Comparison of ENCODE assay signal across 8 mouse cellular contexts in the genomic region with DNA sequence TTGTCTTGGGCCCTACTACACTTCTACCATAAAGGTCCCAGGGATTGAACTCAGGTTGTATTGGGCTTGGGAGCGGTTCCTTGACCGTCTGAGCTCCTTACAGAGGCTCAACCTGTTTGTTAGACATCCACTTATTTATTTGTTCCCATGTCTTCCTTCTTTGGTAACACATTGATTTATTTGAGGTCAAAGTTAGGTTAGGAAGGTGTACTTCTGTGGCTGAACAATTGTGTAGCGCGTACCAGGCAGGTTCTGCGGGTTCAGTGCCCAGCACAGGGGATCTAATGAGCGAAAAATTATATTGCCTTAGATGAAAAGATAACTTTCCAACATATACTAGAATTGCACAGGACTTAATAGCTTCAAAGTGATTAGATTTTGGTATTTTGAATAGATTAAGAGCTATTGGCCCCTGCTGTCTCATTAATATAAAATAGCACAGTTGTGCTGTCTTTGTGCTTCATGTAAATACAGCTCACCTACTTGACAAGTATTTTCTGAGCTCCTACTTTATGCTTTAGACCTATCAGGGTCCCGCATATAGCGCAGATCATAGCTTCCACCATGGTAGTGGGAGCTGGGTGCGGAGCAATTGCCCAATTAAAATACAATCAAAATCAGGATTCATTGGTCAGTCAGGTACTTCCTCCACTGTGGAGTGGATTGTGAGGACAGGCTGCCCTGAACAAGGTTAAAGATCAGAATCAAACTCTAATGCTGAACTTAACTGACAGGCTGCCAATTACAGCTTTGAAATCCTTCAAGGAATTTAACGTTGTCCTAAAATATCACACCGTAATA. TPM values are rescaled to one million over a fixed set of nuclear protein-coding genes. Genes with fewer than 3 reads are reported as not detected.
DNase-seq lines count a peak whose midpoint lies in the region; ATAC-seq and TF ChIP-seq lines count a peak whose summit lies in the region.

No protein-coding gene starts in this region.

- peak overlapping the region; percentile 99 for H3K27ac ChIP-seq in heart, embryonic 12.5 days (ENCODE audit: poor library complexity, severe bottlenecking)
- H3K27ac ChIP-seq in bone marrow macrophage, adult 2 months (ENCODE audit: insufficient read depth, low read depth, low read length): peak overlapping the region; percentile 96
- H3K27ac ChIP-seq in liver, embryonic 14.5 days: peak overlapping the region; percentile 88
- peak overlapping the region; percentile 100 for H3K27ac ChIP-seq in small intestine, adult 2 months (ENCODE audit: insufficient read depth, low read depth, low read length)

- no peak for DNase-seq in heart, postnatal 10 days
- peak; percentile 13 for DNase-seq in heart, postnatal 4 days
- no peak for DNase-seq in liver, embryonic 14.5 days (ENCODE audit: low read depth in 3 of 3, low spot score in 3 of 3)
- no peak for DNase-seq in c-Kit-positive CD71-positive TER-119-positive erythroid progenitor cells, embryonic 14.5 days (ENCODE audit: low spot score)
- no peak for DNase-seq in urinary bladder, postnatal 14 days (ENCODE audit: low spot score)

- intact Hi-C loops in heart, postnatal 10 days (cut with DNase I): loop anchor here (2.0 to 10.0 kb wide), 3 partner anchors 20 to 156 kb away; partner anchors contain the start of gene Mtfr2

- WGBS in heart, embryonic 12.5 days: 52% methylated on average over 11 of the region's 11 CpGs
- WGBS in liver, embryonic 14.5 days (ENCODE audit: insufficient replicate concordance): 51% methylated on average over 11 of the region's 11 CpGs
- 14% methylated on average over 11 of the region's 11 CpGs for whole genome bisulfite sequencing in small intestine, adult 2 months

- peak overlapping the region; percentile 85 for H3K4me3 ChIP-seq in heart, embryonic 12.5 days
- peak overlapping the region; percentile 78 for H3K4me3 ChIP-seq in bone marrow macrophage, adult 2 months (ENCODE audit: insufficient read depth, low read length)
- H3K4me3 ChIP-seq in liver, embryonic 14.5 days (ENCODE audit: insufficient read depth in 1 of 2, low read depth in 2 of 2, low read length in 2 of 2): peak overlapping the region; percentile 64 to 84
- peak overlapping the region; percentile 80 for H3K4me3 ChIP-seq in small intestine, adult 2 months (ENCODE audit: low read depth, low read length)

- H3K9me3 ChIP-seq in heart, embryonic 12.5 days (replicated peaks): no peaks in the 10 kb centered on the region
- no peaks in the 10 kb centered on the region for H3K9me3 ChIP-seq in liver, embryonic 14.5 days (ENCODE audit: control insufficient read depth, low read length)

- no peak for TF ChIP-seq CTCF in bone marrow macrophage, adult 2 months (IDR thresholded peaks at IDR 0.05; ENCODE audit: low read depth, low read length)
- no peak for TF ChIP-seq CTCF in liver, embryonic 14.5 days (IDR thresholded peaks at IDR 0.05; ENCODE audit: low read depth)
- TF ChIP-seq CTCF in small intestine, adult 2 months (IDR thresholded peaks at IDR 0.05; ENCODE audit: extremely low read depth, insufficient read length, insufficient replicate concordance, low read depth, low read length): no peak

- no peak for TF ChIP-seq EP300 in liver, embryonic 14.5 days (IDR thresholded peaks at IDR 0.05; ENCODE audit: low read depth)

- H3K9ac ChIP-seq in heart, embryonic 12.5 days: peak overlapping the region; percentile 83
- peak overlapping the region; percentile 90 for H3K9ac ChIP-seq in liver, embryonic 14.5 days (replicated peaks)

- H3K4me1 ChIP-seq in heart, embryonic 12.5 days (replicated peaks): peaks cover 12% of the 10 kb centered on the region
- H3K4me1 ChIP-seq in bone marrow macrophage, adult 2 months (ENCODE audit: control insufficient read depth, insufficient read depth, low read length): peaks cover 7% of the 10 kb centered on the region
- H3K4me1 ChIP-seq in liver, embryonic 14.5 days (replicated peaks; ENCODE audit: control insufficient read depth in 2 of 2, insufficient read depth in 2 of 2, low read length in 1 of 2): peaks cover 0 to 8% of the 10 kb centered on the region in 2 experiments; a peak in 3 of 4 replicates
- peaks cover 8% of the 10 kb centered on the region; the same call in 1 of the 2 replicates for H3K4me1 ChIP-seq in small intestine, adult 2 months (ENCODE audit: control insufficient read depth, insufficient read depth, insufficient read length, low read length)

- no peaks in the 10 kb centered on the region for H3K27me3 ChIP-seq in heart, embryonic 12.5 days (replicated peaks)
- H3K27me3 ChIP-seq in liver, embryonic 14.5 days (ENCODE audit: control insufficient read depth, insufficient read depth, low read length): no peaks in the 10 kb centered on the region
- no peaks in the 10 kb centered on the region for H3K27me3 ChIP-seq in small intestine, adult 2 months (ENCODE audit: control insufficient read depth, insufficient read depth, low read length)

- no peak for ATAC-seq in heart, embryonic 12.5 days (ENCODE audit: insufficient number of reproducible peaks, low FRiP score)
- no peak for ATAC-seq in liver, embryonic 14.5 days (ENCODE audit: insufficient read depth)

- 0 out of 2 replicates have a peak, but pooled peaks cover 2% of the 10 kb centered on the region for H3K36me3 ChIP-seq in heart, embryonic 12.5 days
- H3K36me3 ChIP-seq in liver, embryonic 14.5 days (replicated peaks; ENCODE audit: control insufficient read depth, insufficient read depth, low read depth): peaks cover 3% of the 10 kb centered on the region; the same call in 1 of the 2 replicates
- no peaks in the 10 kb centered on the region for H3K36me3 ChIP-seq in small intestine, adult 2 months (ENCODE audit: control insufficient read depth, insufficient read depth, low read length)

- TF ChIP-seq POLR2A in bone marrow macrophage, adult 2 months (IDR thresholded peaks at IDR 0.05; ENCODE audit: borderline replicate concordance, low read depth, low read length): no peak
- no peak for TF ChIP-seq POLR2A in small intestine, adult 2 months (IDR thresholded peaks at IDR 0.05; ENCODE audit: low read depth, low read length)

- peak overlapping the region; percentile 77 for H3K4me2 ChIP-seq in heart, embryonic 12.5 days
- H3K4me2 ChIP-seq in liver, embryonic 14.5 days (ENCODE audit: low read depth): peak overlapping the region; percentile 96

RNA-seq across cellular contexts. Expression of gene Bclaf1, which starts 1.1 kb away (rescaled TPM):
- 94.4 and 98.8 TPM in 2 replicates for polyA plus RNA-seq in heart, embryonic 12.5 days (2016; fragmentation: Nextera tagmentation; extraction: Ambion mirVana)
- 10 to 100 TPM; 86.4 to 96.1 TPM for total RNA-seq in heart, postnatal 10 days (2021)
- 136 and 169 TPM in 2 replicates for polyA plus RNA-seq in bone marrow macrophage, adult 2 months (2012; ENCODE audit: insufficient read depth, insufficient read length, missing spikeins)
- 100 to 1,000 TPM in 1 of 2 experiments, 10 to 100 TPM in 1; 99.6 to 107 TPM for total RNA-seq in heart, postnatal 4 days (2021)
- polyA plus RNA-seq in liver, embryonic 14.5 days (2012; rRNA removed): 17.5 and 35.3 TPM in 2 replicates
- 46.1 and 48.0 TPM in 2 replicates for polyA plus RNA-seq in liver, embryonic 14.5 days (2014; fragmentation: Nextera tagmentation; extraction: Ambion mirVana)
- 1.6 and 4.1 TPM in 2 replicates for polyA plus RNA-seq in small intestine, adult 2 months (2012; rRNA removed)

RNA-seq across cellular contexts. Expression of gene Mtfr2, which starts 36.4 kb away (rescaled TPM):
- 2.4 and 3.2 TPM in 2 replicates for polyA plus RNA-seq in heart, embryonic 12.5 days (2016; fragmentation: Nextera tagmentation; extraction: Ambion mirVana)
- total RNA-seq in heart, postnatal 10 days (2021): 1 to 10 TPM; 2.4 to 2.5 TPM
- 9.0 and 9.4 TPM in 2 replicates for polyA plus RNA-seq in bone marrow macrophage, adult 2 months (2012; ENCODE audit: insufficient read depth, insufficient read length, missing spikeins)
- 1 to 10 TPM; 6.4 to 7.6 TPM for total RNA-seq in heart, postnatal 4 days (2021)
- 9.6 and 13.3 TPM in 2 replicates for polyA plus RNA-seq in liver, embryonic 14.5 days (2012; rRNA removed)
- polyA plus RNA-seq in liver, embryonic 14.5 days (2014; fragmentation: Nextera tagmentation; extraction: Ambion mirVana): 1.8 and 2.4 TPM in 2 replicates
- 0.52 and 0.68 TPM in 2 replicates for polyA plus RNA-seq in small intestine, adult 2 months (2012; rRNA removed)
